Mouse (Mus musculus) lung, postnatal 0 days (tissue): Measurements from ENCODE around the gene Blm.

Source experiments
- CTCF ChIP-seq: IDR thresholded peaks from 2 replicates; pipeline ENCODE4 v1.5.1; 2016; ENCODE audit warnings: antibody characterized with exemption, mild to moderate bottlenecking
- EP300 ChIP-seq: IDR thresholded peaks from 2 replicates; pipeline ENCODE4 v1.6.1; 2016; ENCODE audit warnings: antibody characterized with exemption, mild to moderate bottlenecking, control low read depth

GRCm38 (mm10) chr7:80557161-80557560 is 22.2 kb upstream of the Blm start:
- TF ChIP-seq CTCF (no peak), EP300 (no peak)
